ENCODE assay signal across 8 mouse cellular contexts in genomic region chr3:116904158-116904557, GRCm38 (mm10). TPM values are rescaled to one million over a fixed set of nuclear protein-coding genes. Genes with fewer than 3 reads are reported as not detected.
DNase-seq lines count a peak whose midpoint lies in the region; ATAC-seq and TF ChIP-seq lines count a peak whose summit lies in the region.

No protein-coding gene starts in this region.

- H3K27ac ChIP-seq in cortical plate, adult 2 months (ENCODE audit: insufficient read depth, low read length) = peak overlapping the region; percentile 48; the same call in 1 of the 2 replicates

- H3K4me1 ChIP-seq in cortical plate, adult 2 months (ENCODE audit: control insufficient read depth, insufficient read depth, low read length) = peaks cover 1% of the 10 kb centered on the region; the same call in 1 of the 2 replicates

- H3ac ChIP-seq in C2C12 (ENCODE audit: control insufficient read depth, insufficient read length, low read depth) = no peak overlapping the region

- ATAC-seq in erythroblast, adult 5-6 weeks (replicated peaks; ENCODE audit: low FRiP score, poor library complexity, severe bottlenecking) = no peak

- DNase-seq in ZHBTc4 (ENCODE audit: low read depth, low spot score) = peak; percentile 75
- peak; percentile 71 for DNase-seq in gastrocnemius, postnatal 10 days
- DNase-seq in kidney, postnatal 25 days = peak; percentile 61 to 74
- peak; percentile 64 to 72 for DNase-seq in lung, adult 18-20 months
- peak; percentile 33 for DNase-seq in ovary, postnatal 36 days (ENCODE audit: low spot score)

- H3K79me2 ChIP-seq in C2C12 (ENCODE audit: control insufficient read depth, insufficient read depth) = no peaks in the 10 kb centered on the region

- no peaks in the 10 kb centered on the region for H3K79me3 ChIP-seq in C2C12 (ENCODE audit: low read depth)

- H3K4me3 ChIP-seq in C2C12 (ENCODE audit: insufficient read depth, poor library complexity, severe bottlenecking) = no peak overlapping the region
- no peak overlapping the region for H3K4me3 ChIP-seq in cortical plate, adult 2 months (ENCODE audit: insufficient read depth, low read length)

- TF ChIP-seq CTCF in C2C12 (IDR thresholded peaks at IDR 0.05; ENCODE audit: control insufficient read depth, insufficient read depth, insufficient read length) = peak; percentile 57
- peak; percentile 91 for TF ChIP-seq CTCF in cortical plate, adult 2 months (IDR thresholded peaks at IDR 0.05; ENCODE audit: extremely low read depth, insufficient read depth, low read length)

- H3K27me3 ChIP-seq in C2C12 (ENCODE audit: control insufficient read depth, insufficient read depth, insufficient read length) = no peaks in the 10 kb centered on the region

- H3K36me3 ChIP-seq in C2C12 (ENCODE audit: control insufficient read depth, insufficient read depth) = peaks cover 8% of the 10 kb centered on the region

- TF ChIP-seq POLR2A in cortical plate, adult 2 months (IDR thresholded peaks at IDR 0.05; ENCODE audit: extremely low read depth, insufficient read depth, low read length) = no peak

TF ChIP-seq in C2C12, 6 proteins besides CTCF, POLR2A, EP300 and RAD21:
- TF ChIP-seq FOSL1 (IDR thresholded peaks at IDR 0.05; ENCODE audit: insufficient read depth, low read length, poor library complexity, severe bottlenecking) = no peak
- TF ChIP-seq MAX (IDR thresholded peaks at IDR 0.05) = no peak
- TF ChIP-seq CEBPB (IDR thresholded peaks at IDR 0.05; ENCODE audit: low read depth) = no peak
- no peak for TF ChIP-seq MYOG (IDR thresholded peaks at IDR 0.05; ENCODE audit: control insufficient read depth, extremely low read depth, insufficient read length)
- no peak for TF ChIP-seq MYOD1 (IDR thresholded peaks at IDR 0.05; ENCODE audit: control insufficient read depth, insufficient read length, low read depth)
- TF ChIP-seq USF1 (IDR thresholded peaks at IDR 0.05; ENCODE audit: low read depth) = no peak

RNA-seq across cellular contexts. Expression of gene Frrs1, which starts 44.9 kb away (rescaled TPM):
- 13.1 TPM for polyA plus RNA-seq in C2C12 (2012; fragmentation: generic; extraction: Trizol)
- 1.1 and 1.7 TPM in 2 replicates for polyA plus RNA-seq in cortical plate, adult 2 months (2012; rRNA removed)
- 1 to 10 TPM; 1.9 to 2.8 TPM for total RNA-seq in gastrocnemius, postnatal 10 days (2021)
- total RNA-seq in erythroblast, adult 5-6 weeks (2015; ENCODE audit: low replicate concordance) = 6.5 and 11.3 TPM in 2 replicates
- total RNA-seq in erythroblast, adult 5-6 weeks (2017; ENCODE audit: low replicate concordance) = 5.6 and 9.5 TPM in 2 replicates
